ENCODE assay signal across 8 mouse cellular contexts in genomic region chr6:125498062-125498461, GRCm38 (mm10). TPM values are rescaled to one million over a fixed set of nuclear protein-coding genes. Genes with fewer than 3 reads are reported as not detected.
DNase-seq lines count a peak whose midpoint lies in the region; ATAC-seq lines count a peak whose summit lies in the region.

No protein-coding gene starts in this region.

- H3K4me2 ChIP-seq in heart, embryonic 13.5 days = no peak overlapping the region

- H3K27me3 ChIP-seq in heart, embryonic 13.5 days (replicated peaks) = peaks cover 36% of the 10 kb centered on the region

- 0 out of 2 replicates have a peak overlapping the region, but pooled peaks have one; percentile 32 for H3K27ac ChIP-seq in heart, embryonic 13.5 days (replicated peaks)

- peaks cover 18% of the 10 kb centered on the region for H3K4me1 ChIP-seq in heart, embryonic 13.5 days

- ATAC-seq in heart, embryonic 13.5 days (ENCODE audit: extremely low read depth, insufficient number of reproducible peaks, low FRiP score, low TSS enrichment) = no peak
- ATAC-seq in inflammation-experienced regulatory T-cells, adult 6 months = peak; percentile 29

- no peak overlapping the region for H3K4me3 ChIP-seq in heart, embryonic 13.5 days

- WGBS in heart, embryonic 13.5 days = 29% methylated on average over 5 of the region's 5 CpGs

- H3K36me3 ChIP-seq in heart, embryonic 13.5 days = no peaks in the 10 kb centered on the region

- intact Hi-C loops in heart, postnatal 25 days (cut with DNase I) = loop anchor here (2.0 kb wide), 3 partner anchors 71 to 103 kb away; no protein-coding TSS in a partner anchor

- H3K9me3 ChIP-seq in heart, embryonic 13.5 days = no peaks in the 10 kb centered on the region

- no peak overlapping the region for H3K9ac ChIP-seq in heart, embryonic 13.5 days

- no peak for DNase-seq in heart, postnatal 25 days (ENCODE audit: low spot score)
- DNase-seq in A20 (ENCODE audit: low read depth, low spot score) = peak; percentile 27
- peak; percentile 69 for DNase-seq in ZHBTc4 (ENCODE audit: low read depth, low spot score)
- peak; percentile 59 for DNase-seq in thymus, postnatal 4 days
- DNase-seq in adrenal gland, postnatal 25 days = no peak
- no peak for DNase-seq in cerebellum, postnatal 36 days

RNA-seq across cellular contexts. Expression of gene Cd9, which starts 3.5 kb away (rescaled TPM):
- polyA plus RNA-seq in heart, embryonic 13.5 days (2015; fragmentation: Nextera tagmentation; extraction: Ambion mirVana) = 79.6 and 84.5 TPM in 2 replicates
- 10 to 100 TPM; 57.5 to 63.4 TPM for total RNA-seq in heart, postnatal 25 days (2021)
- 100 to 1,000 TPM; 101 to 147 (median 147) TPM for polyA plus RNA-seq in inflammation-experienced regulatory T-cells, adult 6 months (2017; shearing (Covaris generic))
- 113 and 128 TPM in 2 replicates for total RNA-seq in adrenal gland, postnatal 25 days (2021)

RNA-seq across cellular contexts. Expression of gene Vwf, which starts 48.5 kb away (rescaled TPM):
- polyA plus RNA-seq in heart, embryonic 13.5 days (2015; fragmentation: Nextera tagmentation; extraction: Ambion mirVana) = 13.6 and 16.8 TPM in 2 replicates
- 100 to 1,000 TPM; 104 to 114 TPM for total RNA-seq in heart, postnatal 25 days (2021)
- under 1 TPM in 1 of 3 experiments, not detected in 2; 0.17 TPM for polyA plus RNA-seq in inflammation-experienced regulatory T-cells, adult 6 months (2017; shearing (Covaris generic))
- 5.8 and 6.9 TPM in 2 replicates for total RNA-seq in adrenal gland, postnatal 25 days (2021)

Comparison
In these comparisons a context has a peak if more than half of its experiments do, and no peak if none do; other contexts are left out.
1. DNase-seq: peak in A20 (single experiment), ZHBTc4 (single experiment) and thymus, postnatal 4 days (single experiment); none in heart, postnatal 25 days (single experiment), adrenal gland, postnatal 25 days (single experiment) and cerebellum, postnatal 36 days (0 of 2).
2. RNA of gene Vwf, which starts 48.5 kb away (total RNA-seq): 104 to 114 TPM in heart, postnatal 25 days; 5.8 to 6.9 TPM in adrenal gland, postnatal 25 days; every median in the first group is over 10 times any median in the second.